8 mouse cellular contexts compared by ENCODE assay signal in genomic region chr5:30921256-30922033, GRCm38 (mm10). TPM values are rescaled to one million over a fixed set of nuclear protein-coding genes. Genes with fewer than 3 reads are reported as not detected.
DNase-seq lines count a peak whose midpoint lies in the region; ATAC-seq and TF ChIP-seq lines count a peak whose summit lies in the region.

Gene Khk, plus strand, starts transcription at chr5:30921431.

- peak; percentile 99 for ATAC-seq in G1E (ENCODE audit: extremely low read depth, insufficient number of reproducible peaks, low FRiP score, poor library complexity, severe bottlenecking)
- ATAC-seq in forebrain, embryonic 16.5 days: peak; percentile 76
- peak; percentile 66 for ATAC-seq in neural tube, embryonic 14.5 days (ENCODE audit: low read depth)

- H3K4me1 ChIP-seq in G1E (ENCODE audit: insufficient read depth, low read depth, low read length): peaks cover 41% of the 10 kb centered on the region
- H3K4me1 ChIP-seq in forebrain, embryonic 16.5 days (replicated peaks; ENCODE audit: control insufficient read depth, insufficient read depth, low read length): peaks cover 22% of the 10 kb centered on the region
- peaks cover 11% of the 10 kb centered on the region; the same call in 1 of the 2 replicates for H3K4me1 ChIP-seq in neural tube, embryonic 14.5 days (ENCODE audit: control insufficient read depth, insufficient read depth, low read length)
- H3K4me1 ChIP-seq in testis, adult 2 months (ENCODE audit: control insufficient read depth, insufficient read depth, low read length): peaks cover 21% of the 10 kb centered on the region

- peak within 1 kb of the TSS; percentile 78 for H3K4me3 ChIP-seq in G1E (ENCODE audit: low read depth, low read length)
- H3K4me3 ChIP-seq in forebrain, embryonic 16.5 days (replicated peaks; ENCODE audit: low read length): peak within 1 kb of the TSS; percentile 51
- H3K4me3 ChIP-seq in neural tube, embryonic 14.5 days (ENCODE audit: low read depth, low read length): peak within 1 kb of the TSS; percentile 47
- peak within 1 kb of the TSS; percentile 94 for H3K4me3 ChIP-seq in testis, adult 2 months (ENCODE audit: control insufficient read depth, low read depth, low read length)

- TF ChIP-seq CTCF in G1E (IDR thresholded peaks at IDR 0.05; ENCODE audit: low read depth, low read length): peak; percentile 68
- peak; percentile 94 for TF ChIP-seq CTCF in testis, adult 2 months (IDR thresholded peaks at IDR 0.05; ENCODE audit: control insufficient read depth, insufficient read depth, insufficient replicate concordance, low read depth, low read length)

- peak within 1 kb of the TSS; percentile 57 for H3K9ac ChIP-seq in forebrain, embryonic 16.5 days (replicated peaks; ENCODE audit: low read depth, low read length)
- peak within 1 kb of the TSS; percentile 56 for H3K9ac ChIP-seq in neural tube, embryonic 14.5 days (replicated peaks; ENCODE audit: low read depth, low read length)

- no peaks in the 10 kb centered on the region for H3K9me3 ChIP-seq in G1E (replicated peaks)
- H3K9me3 ChIP-seq in forebrain, embryonic 16.5 days (ENCODE audit: control insufficient read depth, low read length): no peaks in the 10 kb centered on the region
- no peaks in the 10 kb centered on the region for H3K9me3 ChIP-seq in neural tube, embryonic 14.5 days (ENCODE audit: control insufficient read depth, low read length)

- peak within 1 kb of the TSS; percentile 62 for H3K4me2 ChIP-seq in forebrain, embryonic 16.5 days (ENCODE audit: low read length)
- H3K4me2 ChIP-seq in neural tube, embryonic 14.5 days (ENCODE audit: low read depth, low read length): peak within 1 kb of the TSS; percentile 84

- H3K27ac ChIP-seq in forebrain, embryonic 16.5 days (ENCODE audit: low read length): no peak within 1 kb of the TSS
- peak within 1 kb of the TSS; percentile 69 for H3K27ac ChIP-seq in neural tube, embryonic 14.5 days (ENCODE audit: low read depth, low read length)
- H3K27ac ChIP-seq in testis, adult 2 months (ENCODE audit: control insufficient read depth, insufficient read depth, low read depth, low read length): peak within 1 kb of the TSS; percentile 78

- H3K27me3 ChIP-seq in G1E (ENCODE audit: insufficient read depth, low read length): peaks cover 41% of the 10 kb centered on the region
- no peaks in the 10 kb centered on the region for H3K27me3 ChIP-seq in forebrain, embryonic 16.5 days (replicated peaks; ENCODE audit: control insufficient read depth, insufficient read depth, low read length)
- no peaks in the 10 kb centered on the region for H3K27me3 ChIP-seq in neural tube, embryonic 14.5 days (ENCODE audit: control insufficient read depth, insufficient read depth, low read length)
- no peaks in the 10 kb centered on the region for H3K27me3 ChIP-seq in testis, adult 2 months (ENCODE audit: control insufficient read depth, insufficient read depth, low read length)

- intact Hi-C loops in heart, postnatal 25 days (cut with DNase I): loop anchor here (5.0 kb wide), 1 partner anchor 109 kb away; the partner anchor contains the start of gene Mapre3

- DNase-seq in G1E (ENCODE audit: low spot score): peak; percentile 94
- DNase-seq in cerebellum, adult 11-12 months: peak; percentile 87
- DNase-seq in heart, postnatal 25 days (ENCODE audit: low spot score): peak; percentile 74
- DNase-seq in layer of hippocampus, adult 11-12 months (ENCODE audit: low spot score): peak; percentile 92
- DNase-seq in lung, adult 18-20 months: peak; percentile 88 to 92

- under 1% methylated on average over 40 of the region's 40 CpGs for WGBS in forebrain, embryonic 16.5 days
- WGBS in neural tube, embryonic 14.5 days: 1% methylated on average over 35 of the region's 40 CpGs

- TF ChIP-seq POLR2A in testis, adult 2 months (IDR thresholded peaks at IDR 0.05; ENCODE audit: control insufficient read depth, low read depth, low read length): no peak; the same call in 1 of the 2 replicates

- H3K36me3 ChIP-seq in G1E (replicated peaks): peaks cover 19% of the 10 kb centered on the region
- no peaks in the 10 kb centered on the region for H3K36me3 ChIP-seq in forebrain, embryonic 16.5 days (ENCODE audit: control insufficient read depth, insufficient read depth)
- no peaks in the 10 kb centered on the region for H3K36me3 ChIP-seq in neural tube, embryonic 14.5 days (ENCODE audit: control insufficient read depth, insufficient read depth, low read length)
- no peaks in the 10 kb centered on the region for H3K36me3 ChIP-seq in testis, adult 2 months (ENCODE audit: control insufficient read depth, insufficient read depth, low read length)

RNA-seq across cellular contexts. Expression of gene Khk, which starts in this region (rescaled TPM):
- 22.7 and 29.8 TPM in 2 replicates for total RNA-seq in G1E (2014; fragmentation: Nextera tagmentation)
- 43.4 TPM in 2 replicates for total RNA-seq in G1E (2017)
- polyA plus RNA-seq in G1E (2012): 17.3 and 20.2 TPM in 2 replicates
- polyA plus RNA-seq in forebrain, embryonic 16.5 days (2015; fragmentation: Nextera tagmentation; extraction: Ambion mirVana): 6.3 and 7.7 TPM in 2 replicates
- total RNA-seq in heart, postnatal 25 days (2021): 10 to 100 TPM; 21.1 to 22.6 TPM
- 8.3 and 10.4 TPM in 2 replicates for polyA plus RNA-seq in neural tube, embryonic 14.5 days (2014; fragmentation: Nextera tagmentation; extraction: Ambion mirVana)
- 6.0 and 10.3 TPM in 2 replicates for polyA plus RNA-seq in testis, adult 2 months (2012; rRNA removed)
